Mouse (Mus musculus) liver (tissue): Measurements from ENCODE around the gene Dnttip1.
"Not testable (repeated sequence)": the region's sequence is repeated elsewhere in the genome, so short reads cannot be mapped to it uniquely, and the experiment has no call there.

Experiments
- DNase-seq: peaks from one replicate; pipeline ENCODE4 v3.0.0-alpha.2; 2020; ENCODE audit warnings: mixed read lengths

Gene Dnttip1

GRCm38 (mm10) chr2:164784869-164785420, 39.2 kb downstream of the Dnttip1 start:
- no peak for DNase-seq

GRCm38 (mm10) chr2:164785481-164786387, 40.0 kb downstream of the Dnttip1 start, which contains the start of gene Snx21:
Gene Snx21, plus strand, starts transcription at chr2:164785823.
- DNase-seq = peak; percentile 90

- DNase-seq = no peak
Observed at GRCm38 (mm10) chr2:164786388-164786885, 40.7 kb downstream of the Dnttip1 start.

GRCm38 (mm10) chr2:164787032-164787431, 41.2 kb downstream of the Dnttip1 start:
- DNase-seq = no peak

- DNase-seq = no peak
Observed at GRCm38 (mm10) chr2:164787779-164788178, 42.0 kb downstream of the Dnttip1 start.

- peak; percentile 69 for DNase-seq
Observed at GRCm38 (mm10) chr2:164788411-164788810, 42.6 kb downstream of the Dnttip1 start.

- no peak for DNase-seq
Observed at GRCm38 (mm10) chr2:164790451-164790850, 44.7 kb downstream of the Dnttip1 start.

- no peak for DNase-seq
Observed at GRCm38 (mm10) chr2:164791841-164792261, 46.1 kb downstream of the Dnttip1 start.

GRCm38 (mm10) chr2:164792400-164793190, 46.8 kb downstream of the Dnttip1 start:
- no peak for DNase-seq

- peak; percentile 79 for DNase-seq
Observed at GRCm38 (mm10) chr2:164793236-164793635, 47.5 kb downstream of the Dnttip1 start.

- no peak for DNase-seq
Observed at GRCm38 (mm10) chr2:164793772-164794171, 48.0 kb downstream of the Dnttip1 start.

GRCm38 (mm10) chr2:164794293-164794692, 48.5 kb downstream of the Dnttip1 start:
- peak; percentile 86 for DNase-seq

- DNase-seq = no peak
Observed at GRCm38 (mm10) chr2:164795868-164796267, 50.1 kb downstream of the Dnttip1 start.

GRCm38 (mm10) chr2:164798554-164798953, 52.8 kb downstream of the Dnttip1 start:
- DNase-seq = not testable (repeated sequence)

GRCm38 (mm10) chr2:164800252-164801004, 54.6 kb downstream of the Dnttip1 start:
- DNase-seq = no peak

- DNase-seq = no peak
Observed at GRCm38 (mm10) chr2:164803201-164803920, 57.6 kb downstream of the Dnttip1 start.

GRCm38 (mm10) chr2:164803921-164804313, 58.1 kb downstream of the Dnttip1 start:
- DNase-seq = no peak

- DNase-seq = peak; percentile 97
Observed at GRCm38 (mm10) chr2:164804533-164805331, 58.9 kb downstream of the Dnttip1 start, which contains the start of the genes Acot8 and Zswim3. Gene Acot8, minus strand, starts transcription at chr2:164804882. Gene Zswim3, plus strand, starts transcription at chr2:164805098.

GRCm38 (mm10) chr2:164805332-164805718, 59.5 kb downstream of the Dnttip1 start:
- peak; percentile 80 for DNase-seq

- DNase-seq = no peak
Observed at GRCm38 (mm10) chr2:164806614-164807013, 60.8 kb downstream of the Dnttip1 start.
